Mouse (Mus musculus) myocyte (in vitro differentiated cells): Measurements from ENCODE around the gene Atp6v1g1.

Experiments used
- MAX ChIP-seq: IDR thresholded peaks from one replicate; pipeline ENCODE4 v1.6.1; 2011; ENCODE audit warnings: low read depth, mild to moderate bottlenecking, control low read depth
- MYOG ChIP-seq, 3 experiments: IDR thresholded peaks; one replicate each; pipeline ENCODE4 v1.6.1; 2011; ENCODE audit warnings: control low read depth in 2 of 3, low read depth in 2 of 3, mild to moderate bottlenecking in 2 of 3; ENCODE audit not compliant: insufficient read length in 2 of 3, control insufficient read depth in 1 of 3, insufficient read depth in 1 of 3
- POLR2A ChIP-seq: IDR thresholded peaks from one replicate; pipeline ENCODE4 v1.6.1; 2011; ENCODE audit warnings: low read depth, mild to moderate bottlenecking, control low read depth, moderate library complexity; ENCODE audit not compliant: insufficient read length
- POLR2AphosphoS2 ChIP-seq: IDR thresholded peaks from one replicate; pipeline ENCODE4 v1.6.1; 2011; ENCODE audit warnings: low read depth, control low read depth; ENCODE audit not compliant: insufficient read length
- REST ChIP-seq: IDR thresholded peaks from one replicate; pipeline ENCODE4 v1.6.1; 2011; ENCODE audit warnings: mild to moderate bottlenecking, control low read depth, moderate library complexity; ENCODE audit not compliant: insufficient read depth, insufficient read length
- TCF12 ChIP-seq: IDR thresholded peaks from one replicate; pipeline ENCODE4 v1.6.1; 2011; ENCODE audit warnings: mild to moderate bottlenecking, control low read depth; ENCODE audit not compliant: poor library complexity, insufficient read depth, severe bottlenecking
- TCF3 ChIP-seq: IDR thresholded peaks from one replicate; pipeline ENCODE4 v1.6.1; 2011; ENCODE audit warnings: low read depth, control low read depth; ENCODE audit not compliant: insufficient read length
- USF1 ChIP-seq: IDR thresholded peaks from one replicate; pipeline ENCODE4 v1.6.1; 2011; ENCODE audit warnings: low read depth, mild to moderate bottlenecking, control low read depth, moderate library complexity

DNA sequence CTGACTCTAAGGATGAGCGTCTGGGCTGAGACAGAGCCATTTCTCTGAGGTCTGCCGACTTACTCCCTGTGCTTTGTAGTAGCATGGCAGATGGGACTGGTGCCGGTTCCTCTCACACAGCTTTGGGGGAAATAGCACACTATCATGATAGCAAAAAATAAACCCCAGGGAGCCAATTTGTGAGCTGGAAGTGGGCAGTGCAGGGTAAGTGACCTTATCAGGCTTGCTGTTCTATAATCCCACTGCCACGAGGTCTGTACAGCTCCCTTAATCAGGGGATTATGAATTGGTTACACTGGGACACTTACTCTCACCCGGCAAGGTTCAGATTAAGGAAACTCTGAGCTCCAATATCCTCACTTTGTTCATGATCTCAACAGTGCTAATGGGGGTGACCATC lies 43.5 kb upstream of the Atp6v1g1 start:
- no peak for TF ChIP-seq POLR2A
- TF ChIP-seq TCF3: no peak
- TF ChIP-seq USF1: no peak
- no peak for TF ChIP-seq REST
- no peak for TF ChIP-seq TCF12
- TF ChIP-seq MAX: no peak
- TF ChIP-seq MYOG (IDR thresholded peaks at IDR 0.05; ENCODE audit: control insufficient read depth in 1 of 3, insufficient read depth in 1 of 3, insufficient read length in 2 of 3, low read depth in 2 of 3): no peak
- no peak for TF ChIP-seq POLR2AphosphoS2
